Mouse (Mus musculus) embryo, embryonic 11.5 days (tissue): ENCODE results near the gene Susd5.

Experiments
- DNase-seq: peaks from one replicate; pipeline ENCODE4 v3.0.0-alpha.2; 2012; ENCODE audit warnings: low read depth, low spot score

The Susd5 gene

DNA sequence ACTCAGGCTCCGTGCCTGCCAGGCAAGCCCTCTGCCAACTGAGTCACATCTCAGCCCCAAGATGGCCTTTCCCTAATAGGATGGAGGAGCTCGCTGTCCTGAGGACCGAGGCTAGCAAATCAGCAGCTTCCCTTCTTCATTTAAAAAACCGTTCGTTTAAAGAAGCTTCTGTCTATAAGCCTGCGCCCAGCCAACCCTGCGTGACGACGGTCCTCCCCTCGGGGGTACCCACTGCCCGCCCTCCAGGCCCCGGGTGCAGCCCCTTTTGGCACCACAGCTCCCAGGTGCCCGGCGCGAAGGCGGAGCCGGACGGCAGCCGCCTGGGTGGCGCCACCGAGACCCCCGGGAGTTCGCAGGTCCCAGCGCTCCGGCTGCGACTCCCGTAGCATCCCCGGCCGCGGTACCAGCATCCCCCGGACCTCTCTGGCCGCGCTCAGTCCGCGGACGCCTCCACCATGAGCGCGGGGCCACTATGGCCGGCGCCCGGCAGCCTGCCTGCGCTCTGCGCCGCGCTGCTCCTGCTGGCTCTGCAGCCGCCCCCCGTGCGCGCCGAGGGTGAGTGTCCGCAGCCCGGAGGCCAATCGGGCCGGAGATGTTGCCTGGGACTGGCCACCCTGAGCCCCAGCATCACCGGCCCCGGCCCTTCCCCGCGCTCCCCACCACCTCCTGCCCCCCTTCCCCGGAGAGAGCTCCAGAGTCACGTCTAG lies at the start of gene Susd5:
Gene Susd5 (plus strand): TSS at position 51 of the 707 bp plus-strand sequence.
- no peak for DNase-seq

DNA sequence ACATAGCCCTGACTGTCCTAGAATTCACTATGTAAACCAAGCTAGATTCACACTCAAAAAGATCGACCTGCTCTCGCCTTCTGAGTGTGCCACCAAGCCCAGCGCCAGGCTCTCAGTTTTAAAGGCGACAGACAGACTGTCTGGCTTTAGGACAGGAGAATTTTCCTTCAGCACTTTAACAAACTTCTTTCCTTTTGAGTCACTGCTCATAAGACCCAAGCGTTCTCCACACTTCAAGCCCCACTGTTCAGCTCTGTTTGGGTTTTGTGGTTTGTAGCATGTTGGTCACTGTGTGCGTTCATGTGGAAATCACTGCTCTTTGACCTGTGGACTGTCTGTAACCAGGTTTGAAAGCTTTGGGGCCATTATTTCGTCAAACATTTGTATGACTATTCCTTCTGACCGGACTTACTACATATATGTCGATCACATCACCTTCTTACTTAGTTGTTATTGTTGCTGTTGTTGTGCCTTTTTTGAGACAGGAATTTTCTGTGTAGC lies 49.0 kb upstream of the Susd5 start:
- DNase-seq = no peak

DNA sequence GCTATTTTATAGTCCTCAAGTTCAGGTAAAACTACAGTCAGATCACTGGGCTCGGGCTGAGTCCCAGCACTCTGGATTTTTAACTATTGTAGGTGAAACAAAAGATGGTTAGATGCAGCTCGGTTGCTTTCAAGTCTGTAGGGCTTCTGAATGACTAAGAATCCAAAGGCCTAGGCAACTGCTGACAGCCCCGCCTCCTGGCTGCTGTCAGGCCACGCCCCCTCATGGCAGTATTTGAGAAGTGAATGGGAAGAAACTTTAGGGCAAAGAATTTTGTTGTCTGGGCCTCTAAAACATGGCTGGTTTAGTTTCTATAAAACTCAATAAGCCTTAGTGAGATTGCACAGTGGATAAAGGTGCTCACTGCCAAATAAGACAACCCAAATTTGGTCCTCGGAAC lies 47.4 kb upstream of the Susd5 start:
- DNase-seq = no peak

DNA sequence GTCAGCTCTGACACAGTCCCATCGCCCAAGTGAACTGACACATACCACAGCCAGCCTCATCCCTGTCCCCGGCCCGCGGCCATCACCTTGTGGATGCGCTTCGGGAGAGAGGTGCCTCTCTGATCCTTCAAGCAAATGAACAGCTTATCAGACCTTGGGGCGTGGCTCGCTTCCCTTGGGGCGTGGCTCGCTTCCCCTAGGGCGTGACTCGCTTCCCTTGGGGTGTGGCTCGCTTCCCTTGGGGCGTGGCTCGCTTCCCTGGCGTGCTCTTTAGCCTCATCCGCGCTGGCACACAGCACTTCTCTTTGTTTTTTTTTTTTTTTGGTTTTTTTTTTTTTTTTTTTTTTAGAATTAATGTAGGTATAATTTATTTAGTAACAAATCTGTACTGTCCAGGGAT lies 45.7 kb upstream of the Susd5 start:
- no peak for DNase-seq

DNA sequence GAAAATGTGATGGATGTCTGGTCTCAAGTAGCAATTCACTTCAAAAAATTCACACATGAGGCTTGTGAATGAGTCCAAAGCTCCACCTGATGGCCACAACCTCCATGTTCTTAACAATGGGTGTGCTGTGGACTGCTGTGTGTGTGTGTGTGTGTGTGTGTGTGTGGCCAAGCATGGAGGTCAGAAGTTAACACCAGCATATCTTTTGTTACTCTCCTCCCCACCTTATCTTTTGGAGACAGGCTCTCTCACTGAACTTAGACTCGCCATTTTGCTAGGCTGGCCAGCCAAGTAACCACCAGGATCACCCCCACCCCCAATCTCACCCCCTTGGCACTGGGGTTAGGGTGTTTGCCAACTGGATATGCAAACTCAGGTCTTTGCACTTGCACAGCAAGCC lies 42.9 kb upstream of the Susd5 start:
- no peak for DNase-seq

DNA sequence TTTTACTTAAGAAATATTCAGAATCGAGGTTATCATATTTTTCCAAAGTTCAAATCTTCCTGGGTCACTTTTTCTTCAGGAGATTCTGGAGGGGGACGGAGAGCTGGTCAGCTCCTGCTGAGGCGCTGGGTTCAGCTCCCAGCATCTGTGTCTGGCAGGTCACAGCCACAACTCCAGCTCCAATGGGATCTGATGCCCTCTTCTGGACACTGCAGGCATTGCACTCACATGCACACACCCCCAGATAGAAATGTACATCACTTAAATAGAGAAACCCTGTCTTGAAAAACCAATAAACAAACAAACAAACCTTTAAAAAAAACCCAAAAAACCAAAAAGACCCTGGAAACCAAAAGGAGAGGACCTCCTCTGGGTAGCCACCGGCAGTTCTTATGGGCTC lies 41.2 kb upstream of the Susd5 start:
- DNase-seq = no peak

DNA sequence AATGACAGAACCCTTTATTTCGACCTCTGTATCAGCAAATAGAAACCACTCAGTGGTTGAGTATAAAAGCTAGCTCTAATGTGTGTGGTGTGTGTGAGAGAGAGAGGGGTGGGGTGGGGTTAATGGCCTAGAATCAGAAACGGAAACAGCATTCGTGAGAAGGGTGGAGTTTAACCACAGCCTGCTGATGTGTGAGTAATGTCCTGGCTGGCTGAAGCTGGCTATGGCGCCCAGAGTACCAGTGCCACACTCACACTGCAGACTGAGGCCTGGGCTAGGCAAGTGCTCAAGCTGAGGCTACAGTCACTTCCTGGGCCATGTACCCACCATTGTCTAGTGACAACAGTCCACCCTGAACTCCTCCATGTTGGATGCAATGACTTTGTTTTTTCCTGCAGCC lies 40.5 kb upstream of the Susd5 start:
- no peak for DNase-seq

- no peak for DNase-seq
These were observed 37.8 kb upstream of the Susd5 start for GRCm38 (mm10) chr9:114019012-114019762.

DNA sequence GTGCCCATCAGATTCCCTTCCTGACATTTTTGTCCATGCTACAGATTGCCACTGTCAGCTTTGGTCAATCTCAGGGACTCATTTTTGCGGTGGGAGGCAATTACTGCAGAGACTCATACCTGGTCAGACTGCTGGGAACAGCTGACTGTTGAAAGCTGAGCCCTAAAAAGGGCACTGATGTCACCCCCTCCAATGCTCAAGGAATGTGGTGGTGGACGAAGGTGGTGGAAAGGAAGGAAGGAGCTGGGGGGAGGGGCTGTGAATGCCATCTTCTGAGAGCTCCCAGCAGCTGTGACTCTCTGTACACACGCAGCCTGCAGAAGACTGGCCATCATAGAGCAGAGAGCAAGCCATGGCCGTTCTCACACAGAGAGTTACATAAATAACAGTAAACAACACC lies 34.8 kb upstream of the Susd5 start:
- no peak for DNase-seq

DNA sequence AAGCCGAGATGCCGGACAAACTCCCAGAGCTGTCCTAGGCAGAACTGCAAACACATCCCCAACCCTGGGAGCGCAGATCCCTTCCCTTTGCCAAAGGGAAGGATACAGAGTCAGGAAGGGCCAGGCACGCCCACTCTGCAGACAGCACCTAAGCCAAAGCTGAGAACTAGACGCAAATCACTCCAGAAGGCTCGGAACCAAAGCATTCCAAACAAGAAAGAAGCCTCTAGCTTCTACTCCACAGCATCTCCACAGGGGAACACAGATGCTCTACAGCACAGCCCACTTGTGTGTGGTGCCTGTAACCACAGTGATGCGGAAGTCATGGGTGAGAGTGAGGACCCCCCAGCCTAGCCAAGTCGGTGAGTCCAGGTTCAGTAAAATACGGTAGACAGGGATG lies 31.8 kb upstream of the Susd5 start:
- DNase-seq = no peak

GRCm38 (mm10) chr9:114025846-114026245 lies 31.1 kb upstream of the Susd5 start:
- peak; percentile 13 for DNase-seq

DNA sequence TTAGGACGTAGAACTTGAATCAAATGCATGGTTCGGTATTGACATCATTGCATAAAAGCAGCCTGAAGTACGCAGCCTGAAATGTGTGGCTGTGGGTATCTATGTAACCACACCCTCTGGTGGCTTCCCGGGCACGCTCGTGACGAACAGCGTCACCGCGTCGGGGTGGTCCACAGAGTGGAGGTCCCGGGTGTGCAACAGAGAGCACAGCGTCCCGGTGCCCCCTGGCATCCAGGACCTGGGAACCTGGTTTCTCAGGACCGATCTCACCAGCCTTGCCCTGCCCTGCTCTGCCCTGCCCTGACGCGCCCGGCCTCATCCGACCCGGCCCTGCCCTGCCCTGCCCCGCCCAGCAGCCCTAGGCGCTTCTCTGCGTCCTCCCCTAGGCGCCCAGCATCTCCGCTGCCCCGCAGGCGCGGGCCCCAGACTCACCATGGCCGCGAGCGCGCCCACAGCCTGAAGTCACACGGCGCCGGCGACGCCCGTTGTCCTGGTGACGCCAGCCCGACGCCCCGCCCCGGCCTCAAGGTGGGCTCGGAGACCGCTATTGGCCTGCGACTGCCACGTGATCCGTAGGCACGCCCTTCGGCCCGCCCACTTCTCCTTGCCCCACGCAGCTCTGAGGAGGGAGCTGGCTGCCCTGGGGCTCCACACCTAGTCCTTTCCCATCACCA lies 30.5 kb upstream of the Susd5 start:
- DNase-seq = peak; percentile 81

DNA sequence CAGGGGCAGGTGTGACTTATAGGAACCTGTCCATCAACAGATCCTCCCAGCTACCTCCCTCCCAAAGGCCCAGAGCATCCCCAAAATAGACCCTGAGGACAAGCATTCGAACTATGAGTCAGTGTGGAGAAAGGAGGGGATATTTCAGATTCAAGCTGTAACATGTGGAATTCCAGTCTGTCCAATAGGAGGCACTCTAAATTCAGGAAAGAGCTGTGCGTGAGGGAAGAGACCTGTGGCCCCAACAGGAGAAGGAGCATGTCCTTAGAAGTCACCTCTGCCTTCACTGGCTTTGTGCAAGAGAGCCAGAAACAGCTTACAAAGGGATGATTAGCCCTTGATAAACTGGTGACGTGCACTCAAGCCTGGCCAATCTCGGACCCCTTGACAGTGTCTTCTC lies 16.0 kb upstream of the Susd5 start:
- DNase-seq = no peak

DNA sequence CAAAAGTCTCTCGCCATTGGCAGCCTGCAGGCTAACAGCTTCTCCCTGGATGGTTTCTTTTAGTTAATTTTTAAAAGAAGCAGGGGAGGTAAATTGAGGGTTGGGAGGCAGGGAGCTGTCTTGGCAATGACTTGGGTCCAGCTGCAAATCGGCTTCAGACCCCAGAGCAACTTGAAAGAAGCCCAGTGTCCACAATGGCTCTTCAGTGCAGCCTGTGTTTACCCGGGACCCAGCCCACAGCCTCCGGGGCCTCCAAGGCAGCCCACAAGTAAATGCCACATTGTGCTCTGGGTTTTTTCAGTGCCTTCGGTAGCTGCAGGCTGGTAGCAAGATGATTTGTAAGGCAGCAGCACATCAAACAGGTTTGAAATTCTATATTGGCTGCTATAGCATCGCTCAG lies 14.4 kb upstream of the Susd5 start:
- no peak for DNase-seq

DNA sequence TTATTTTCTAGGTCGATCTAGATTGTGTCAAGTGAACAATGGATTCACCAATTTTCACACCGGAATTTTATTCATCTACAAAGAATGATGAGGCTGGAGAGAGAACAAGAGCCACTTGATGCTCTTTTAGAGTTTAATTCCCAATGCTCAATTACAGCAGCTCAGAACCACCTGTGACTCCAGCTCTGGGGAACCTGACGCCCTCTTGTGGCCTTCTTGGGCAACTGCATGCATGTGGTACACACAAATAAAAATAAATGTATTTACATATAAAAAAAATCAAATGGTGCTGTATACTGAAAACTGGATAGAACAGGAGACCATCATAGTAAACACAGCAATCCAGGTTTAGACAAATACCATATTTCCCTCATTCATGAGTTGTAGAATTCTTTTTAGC lies 12.5 kb upstream of the Susd5 start:
- no peak for DNase-seq

GRCm38 (mm10) chr9:114046028-114046427 lies 10.9 kb upstream of the Susd5 start, which contains the start of gene Fbxl2:
Gene Fbxl2 (minus strand): TSS chr9:114046191.
- no peak for DNase-seq

DNA sequence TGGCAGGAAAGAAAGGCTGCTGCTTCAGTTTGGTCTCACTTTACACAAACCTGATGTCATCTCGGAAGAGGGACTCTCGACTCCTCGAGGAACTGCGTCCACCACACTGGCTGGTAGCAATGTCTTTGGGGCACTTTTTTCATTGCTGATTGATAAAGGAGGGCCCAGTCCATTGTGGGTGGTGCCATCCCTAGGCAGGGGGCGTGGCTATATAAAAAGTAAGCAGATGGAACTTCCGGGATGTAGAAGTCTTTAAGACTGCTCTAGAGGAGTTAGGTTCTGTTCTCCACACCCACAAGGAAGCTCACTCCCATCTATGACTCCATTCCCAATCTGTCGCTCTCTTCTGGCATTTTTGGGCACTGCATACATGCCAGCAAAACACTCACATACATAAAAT lies 10.3 kb upstream of the Susd5 start:
- no peak for DNase-seq

- DNase-seq = no peak
These were observed 6.8 kb upstream of the Susd5 start for GRCm38 (mm10) chr9:114050106-114050505.

DNA sequence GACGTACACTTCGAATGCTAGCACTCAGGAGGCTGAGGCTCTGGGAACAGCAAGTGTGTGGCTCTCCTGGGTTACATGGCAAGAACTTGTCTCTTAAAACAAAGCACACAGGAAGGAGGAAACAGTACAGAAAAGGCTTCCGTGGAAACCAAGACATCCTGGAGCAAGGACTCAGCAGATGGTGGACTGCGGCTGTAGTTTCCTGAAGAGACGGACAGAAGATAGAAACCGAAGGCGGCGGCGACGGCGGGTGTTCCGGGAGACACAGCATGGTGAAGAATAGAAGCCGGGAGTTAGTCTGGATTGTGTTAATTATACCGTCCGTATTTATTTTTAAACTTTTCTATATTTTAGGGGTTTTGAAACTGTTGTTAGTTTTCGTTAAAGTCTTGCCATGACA lies 6.2 kb upstream of the Susd5 start:
- DNase-seq = no peak

DNA sequence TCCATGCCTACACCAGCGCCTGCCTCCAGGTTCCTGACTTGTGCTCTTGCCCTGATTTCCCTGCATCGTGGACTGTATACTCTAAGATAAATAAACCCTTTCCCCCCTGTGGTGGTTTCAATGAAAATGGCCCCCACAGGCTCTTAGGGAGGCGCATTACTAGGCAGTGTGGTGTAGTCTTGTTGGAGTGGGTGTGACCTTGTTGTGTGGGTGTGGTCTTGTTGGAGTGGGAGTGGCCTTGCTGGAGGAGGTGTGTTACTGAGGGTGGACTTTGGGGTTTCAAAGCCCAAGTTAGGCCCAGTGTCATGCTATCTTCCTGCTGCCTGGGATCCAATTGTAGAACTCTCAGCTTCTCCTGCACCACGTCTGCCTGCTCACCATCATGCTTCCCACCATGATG lies 4.9 kb upstream of the Susd5 start:
- no peak for DNase-seq

GRCm38 (mm10) chr9:114052866-114053265 lies 4.1 kb upstream of the Susd5 start:
- no peak for DNase-seq

DNA sequence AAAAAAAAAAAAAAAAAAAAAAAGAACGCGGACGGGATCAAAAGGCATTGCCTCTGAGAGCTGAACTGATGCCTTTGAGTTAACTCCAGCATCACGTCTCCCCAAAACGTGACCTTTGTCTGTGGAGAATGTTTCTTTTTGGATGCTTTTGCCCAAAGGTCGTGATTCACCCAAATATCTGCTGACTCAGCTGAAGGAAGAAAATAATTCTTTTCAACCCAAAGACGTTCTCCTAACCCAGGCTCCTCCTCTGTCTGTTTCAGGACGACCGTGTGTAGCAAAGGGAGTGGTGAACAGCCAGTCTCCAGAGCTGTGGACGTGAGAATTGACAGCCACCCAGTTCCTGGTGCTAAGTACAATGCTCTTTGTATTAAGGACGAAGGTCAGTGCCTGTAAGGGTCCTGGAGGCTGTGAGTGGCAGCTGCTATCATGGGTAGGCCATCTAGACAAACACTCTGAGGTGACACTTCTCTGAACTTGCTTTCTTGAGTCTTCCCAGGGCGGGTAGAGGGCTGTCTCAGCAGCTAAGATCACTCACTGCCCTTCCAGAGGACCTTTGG lies 11.6 kb downstream of the Susd5 start:
- DNase-seq = no peak
